Mouse (Mus musculus): ENCODE data around the gene Il10rb.
A peak's percentile ranks its signal among the peaks of the same experiment; 100 is the strongest.

Gene Il10rb

DNA sequence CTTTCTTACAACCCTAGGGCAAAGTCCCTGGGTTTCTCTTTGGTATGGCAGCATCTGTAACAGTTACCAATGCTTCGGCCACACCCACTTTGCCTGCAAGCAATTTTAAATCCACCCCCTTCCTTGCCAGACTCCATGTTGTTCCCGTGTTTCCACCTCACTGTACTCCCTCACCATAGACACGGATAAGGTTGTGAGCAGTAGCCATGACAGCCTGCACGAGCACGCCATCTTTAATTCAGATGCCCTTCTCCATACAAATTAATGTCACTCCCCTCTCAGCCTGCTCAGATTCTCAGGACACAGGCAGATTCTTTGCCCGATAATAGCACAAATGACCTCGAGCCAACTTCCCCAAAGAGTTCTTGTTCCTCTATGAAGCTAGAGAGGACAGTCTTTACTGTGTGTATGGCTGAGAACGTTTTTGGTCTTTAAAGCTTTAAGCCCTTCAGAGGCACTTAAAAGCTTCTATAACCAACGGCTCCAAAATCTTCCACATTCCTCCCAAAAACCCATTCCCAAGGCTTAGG, 23.6 kb upstream of the Il10rb start:
- no peak for DNase-seq (ENCODE audit: low read depth)

DNA sequence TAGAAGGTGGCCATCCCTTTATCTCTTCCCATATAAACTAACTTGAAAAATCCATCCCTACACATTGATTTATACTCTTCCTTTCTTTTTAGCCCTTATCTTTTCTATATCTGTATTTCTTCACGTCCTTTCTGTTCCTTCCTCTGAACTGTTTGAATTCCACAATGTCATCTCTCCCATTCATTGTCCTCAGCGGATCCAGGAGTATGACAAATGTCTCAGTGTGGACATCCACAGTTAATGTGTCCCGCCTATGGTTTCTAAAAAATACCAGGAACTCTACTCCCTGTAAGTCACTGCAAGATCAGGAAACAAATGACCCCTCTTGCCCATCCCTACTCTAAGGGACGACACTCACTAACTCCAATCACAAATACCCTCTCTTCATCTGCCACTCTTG, 21.7 kb upstream of the Il10rb start:
- no peak for DNase-seq (ENCODE audit: low read depth)

DNA sequence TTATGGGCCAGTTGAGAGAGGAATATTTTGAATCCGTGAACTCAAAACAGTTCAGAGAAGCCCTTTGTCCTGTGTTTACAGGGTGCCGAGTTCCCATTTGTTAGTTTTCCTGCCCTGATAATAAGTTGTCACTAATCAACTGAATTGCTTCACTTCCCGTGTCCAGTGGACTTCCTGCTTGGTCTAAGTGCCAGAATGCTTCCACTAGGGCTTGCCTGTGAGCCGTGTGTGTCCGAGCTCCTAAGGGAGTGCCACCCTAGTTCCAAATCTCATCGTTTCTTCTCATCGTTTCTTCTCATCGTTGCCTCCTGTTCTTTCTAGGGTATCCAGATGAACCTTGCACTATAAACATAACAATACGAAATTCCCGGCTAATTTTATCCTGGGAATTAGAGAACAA, 20.3 kb upstream of the Il10rb start:
- DNase-seq (ENCODE audit: low read depth): no peak

DNA sequence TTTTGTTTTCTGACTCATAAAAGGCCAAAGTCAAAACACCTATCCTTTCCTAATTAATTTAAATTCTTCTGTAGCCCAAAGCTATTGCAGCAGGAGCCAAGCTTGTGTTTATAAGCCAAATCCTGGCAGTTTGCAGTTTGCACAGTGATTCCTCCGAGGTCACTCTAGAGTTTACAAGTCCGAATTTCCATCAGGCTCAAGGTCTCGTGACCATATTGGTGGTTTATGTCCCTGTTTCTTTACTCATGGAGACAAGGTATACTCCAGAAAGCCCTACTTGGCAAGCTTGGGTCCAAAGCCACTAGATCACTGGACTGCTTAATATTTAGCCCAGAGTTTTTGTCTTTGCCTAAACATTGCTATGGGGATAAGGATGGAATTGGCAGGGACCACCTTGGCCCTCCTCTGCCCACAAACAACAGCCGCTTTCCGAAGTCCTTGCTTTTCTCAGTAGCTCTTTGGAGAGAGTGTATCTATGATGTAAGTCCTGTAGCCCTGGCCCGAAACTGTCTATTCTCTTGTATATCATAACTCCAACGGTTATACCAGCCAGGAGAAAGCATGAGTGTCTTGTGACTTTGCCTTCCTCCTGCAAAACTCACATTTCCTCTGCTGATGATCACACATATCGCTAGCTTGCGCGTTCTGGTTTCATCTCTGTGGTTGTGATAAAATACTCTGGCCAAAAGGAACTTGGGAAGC, 19.4 kb upstream of the Il10rb start:
- DNase-seq (ENCODE audit: low read depth): no peak

DNA sequence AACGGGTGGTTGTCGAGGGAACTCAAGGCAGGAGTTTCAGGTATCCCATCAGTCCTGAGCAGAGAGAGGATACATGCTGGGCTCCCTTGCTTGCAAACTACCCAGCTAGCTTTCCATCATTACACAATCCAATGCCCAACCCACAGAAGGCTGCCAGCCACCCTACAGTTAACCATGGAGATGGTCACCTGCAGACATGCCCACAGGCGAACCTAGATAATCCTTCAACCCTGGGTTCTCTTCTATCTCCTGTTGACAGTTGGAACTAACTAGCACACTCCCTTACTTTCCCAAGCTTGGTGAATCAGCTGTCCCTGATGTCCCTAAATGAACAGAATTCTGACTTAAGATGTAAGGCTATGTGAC, 18.9 kb upstream of the Il10rb start:
- DNase-seq (ENCODE audit: low read depth): no peak

DNA sequence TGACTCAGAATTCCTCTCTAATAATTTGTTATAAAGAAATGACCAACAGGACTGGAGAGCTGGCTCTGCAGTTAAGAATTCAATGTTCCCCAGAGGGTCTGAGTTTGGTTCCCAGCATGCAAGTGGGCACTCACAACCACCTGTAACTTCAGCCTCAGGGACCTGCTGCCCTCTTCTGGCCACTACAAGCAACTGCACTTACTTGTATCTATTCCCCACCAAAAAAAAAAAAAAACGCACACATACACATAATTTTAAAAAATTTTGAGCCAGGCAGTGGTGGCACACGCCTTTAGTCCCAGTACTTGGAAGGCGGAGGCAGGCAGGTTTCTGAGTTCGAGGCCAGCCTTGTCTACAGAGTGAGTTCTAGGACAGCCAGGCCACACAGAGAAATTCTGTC, 15.9 kb upstream of the Il10rb start:
- peak; percentile 22 for DNase-seq (ENCODE audit: low read depth)

DNA sequence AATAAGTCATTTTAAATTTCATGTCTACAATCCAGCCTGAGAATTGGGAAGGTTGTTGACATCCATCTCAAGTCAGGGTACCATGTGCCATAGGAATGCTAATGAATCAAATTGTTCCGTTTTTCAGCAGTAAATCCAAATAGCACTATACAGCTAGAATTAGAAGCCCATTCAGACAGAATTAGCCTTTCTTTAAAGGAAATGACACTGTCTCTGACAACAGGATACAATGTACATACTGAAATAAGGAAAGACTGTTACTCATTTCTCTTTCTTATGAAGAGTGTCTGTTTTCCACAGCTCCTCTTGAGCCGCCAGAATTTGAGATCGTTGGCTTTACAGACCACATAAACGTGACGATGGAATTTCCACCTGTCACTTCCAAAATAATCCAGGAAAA, 14.5 kb upstream of the Il10rb start, which contains the start of gene Gm21970:
Gene Gm21970, plus strand, starts transcription at position 301 of the 400 bp plus-strand sequence.
- DNase-seq (ENCODE audit: low read depth): no peak

DNA sequence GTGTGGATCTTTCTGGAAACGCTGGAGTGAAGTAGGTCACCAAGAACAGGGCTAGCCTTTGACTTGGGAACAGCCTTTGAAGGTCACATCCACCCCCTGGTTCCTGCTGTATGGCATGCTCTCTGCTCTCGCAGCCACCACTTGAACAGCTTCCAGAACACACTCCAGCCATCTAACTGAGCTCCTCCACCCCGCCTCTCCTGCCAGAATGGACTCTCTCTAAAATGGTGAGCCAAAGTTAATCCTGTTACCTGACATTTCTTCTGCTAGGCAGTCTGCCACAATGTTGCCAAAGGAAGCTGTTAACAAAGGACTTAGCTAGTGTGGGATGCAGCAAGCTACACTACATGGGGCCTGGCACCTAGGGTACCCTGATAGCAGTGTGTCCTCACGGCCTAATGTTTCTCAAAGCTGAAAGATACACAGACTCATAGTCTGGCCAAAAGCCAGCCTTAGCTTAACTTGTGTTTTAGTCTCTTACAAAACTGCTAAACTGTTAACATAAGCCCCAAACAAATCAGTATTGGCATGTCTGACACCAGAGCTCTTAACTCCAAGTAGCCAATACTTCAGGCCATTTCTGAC, 11.0 kb upstream of the Il10rb start:
- DNase-seq (ENCODE audit: low read depth): no peak

DNA sequence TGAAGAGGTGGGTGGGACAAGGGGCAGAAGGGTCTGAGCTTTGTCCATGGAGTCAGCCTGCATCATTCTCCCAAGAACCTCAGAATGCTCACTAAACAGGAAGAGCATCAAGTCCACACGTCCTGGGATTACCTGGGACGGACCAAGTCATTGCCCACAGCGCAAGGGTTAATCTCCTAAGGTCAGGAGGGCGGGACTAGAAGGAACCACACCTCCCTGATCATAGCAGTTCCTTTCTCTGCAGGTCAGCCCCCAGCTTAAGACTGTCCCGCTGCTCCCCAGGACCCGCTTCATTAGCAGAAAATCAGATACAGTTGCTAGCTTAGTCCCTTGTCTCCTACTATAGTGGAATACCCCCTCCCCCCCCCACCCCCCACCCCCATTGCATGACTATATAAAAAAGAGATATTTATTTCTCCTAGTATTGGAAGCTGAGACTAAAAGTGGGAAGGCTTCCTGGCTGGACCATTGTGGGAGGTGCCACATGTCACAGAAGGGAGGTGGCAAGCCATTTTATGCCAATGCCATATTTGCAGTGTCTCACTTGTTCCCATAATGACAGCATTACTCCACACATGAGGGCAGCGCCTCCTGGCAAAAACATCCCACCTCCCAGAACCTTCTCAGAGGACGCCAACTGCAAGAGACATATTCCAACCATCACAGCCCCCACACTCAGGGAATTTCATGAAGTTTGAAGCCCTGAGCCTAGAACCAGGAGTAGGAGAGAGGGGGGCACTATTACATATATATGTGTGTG, 10.2 kb upstream of the Il10rb start:
- no peak for DNase-seq (ENCODE audit: low read depth)

DNA sequence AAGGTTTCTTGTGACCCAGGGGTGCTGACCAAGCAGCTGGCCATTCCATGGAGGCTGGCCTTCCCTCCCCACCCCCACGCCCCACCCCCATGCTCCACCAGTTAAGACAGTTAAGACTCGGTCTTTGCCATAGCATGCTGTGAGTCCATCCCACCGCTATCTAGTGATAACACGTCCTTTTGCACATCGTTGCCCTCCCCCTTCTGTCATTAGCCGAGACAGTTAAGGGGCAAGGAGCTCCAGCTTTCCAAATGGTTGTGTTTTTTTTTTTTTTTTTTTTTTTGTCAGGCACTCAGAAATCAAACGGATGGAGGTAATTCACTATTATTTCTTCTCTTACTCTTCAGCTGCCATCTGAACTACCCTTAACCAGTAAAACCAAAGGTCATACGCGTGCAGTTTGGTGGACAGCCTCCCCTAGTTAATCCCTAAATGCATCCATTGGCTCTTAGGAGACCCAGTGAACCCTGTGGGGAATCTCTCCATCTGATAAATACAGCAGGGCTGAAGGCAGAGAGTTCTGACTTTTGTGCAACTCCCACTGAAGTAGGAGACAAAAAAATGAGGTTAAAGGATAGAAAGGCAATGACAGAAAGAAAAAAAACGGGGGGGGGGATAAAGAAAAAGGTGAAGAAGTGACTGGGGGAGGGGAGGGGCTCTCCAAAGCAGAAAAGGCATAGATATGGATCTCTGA, 9.0 kb upstream of the Il10rb start:
- no peak for DNase-seq (ENCODE audit: low read depth)

DNA sequence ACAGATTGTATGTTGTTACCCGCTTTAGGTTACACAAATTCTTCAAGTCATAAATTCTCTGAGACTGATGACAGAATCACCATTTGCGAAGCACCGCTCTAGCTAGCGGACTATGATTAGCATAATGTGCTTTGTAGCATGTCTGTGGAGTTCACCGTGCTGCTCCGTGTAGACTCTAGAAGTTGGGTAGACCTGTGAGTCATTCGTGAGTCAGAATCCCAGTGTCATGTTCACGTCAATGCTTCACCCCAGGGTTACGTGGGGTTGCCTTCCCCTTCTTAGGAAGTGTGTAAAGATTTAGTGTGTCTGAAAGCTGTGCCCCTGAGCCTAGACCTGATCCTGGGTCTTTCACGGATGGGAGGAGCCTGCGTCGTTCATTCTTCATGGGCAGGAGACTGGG, 7.9 kb upstream of the Il10rb start:
- no peak for DNase-seq (ENCODE audit: low read depth)

DNA sequence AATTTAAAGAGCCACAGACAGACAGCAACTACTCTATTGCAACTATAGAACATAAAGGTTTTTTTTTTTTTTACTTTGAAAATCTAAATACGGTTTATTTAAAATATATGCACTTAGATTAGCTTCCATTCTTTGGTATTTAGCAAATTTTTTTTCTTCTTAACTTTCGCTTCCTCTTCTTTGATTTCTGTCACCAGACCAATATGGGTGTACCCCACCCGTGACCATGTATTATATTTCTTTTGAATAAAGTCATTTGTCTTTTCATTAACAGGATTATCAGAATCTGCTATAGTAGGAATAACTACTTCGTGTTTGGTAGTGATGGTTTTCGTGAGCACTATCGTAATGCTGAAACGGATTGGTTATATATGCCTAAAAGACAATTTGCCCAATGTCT, 7.0 kb upstream of the Il10rb start:
- DNase-seq (ENCODE audit: low read depth): no peak

DNA sequence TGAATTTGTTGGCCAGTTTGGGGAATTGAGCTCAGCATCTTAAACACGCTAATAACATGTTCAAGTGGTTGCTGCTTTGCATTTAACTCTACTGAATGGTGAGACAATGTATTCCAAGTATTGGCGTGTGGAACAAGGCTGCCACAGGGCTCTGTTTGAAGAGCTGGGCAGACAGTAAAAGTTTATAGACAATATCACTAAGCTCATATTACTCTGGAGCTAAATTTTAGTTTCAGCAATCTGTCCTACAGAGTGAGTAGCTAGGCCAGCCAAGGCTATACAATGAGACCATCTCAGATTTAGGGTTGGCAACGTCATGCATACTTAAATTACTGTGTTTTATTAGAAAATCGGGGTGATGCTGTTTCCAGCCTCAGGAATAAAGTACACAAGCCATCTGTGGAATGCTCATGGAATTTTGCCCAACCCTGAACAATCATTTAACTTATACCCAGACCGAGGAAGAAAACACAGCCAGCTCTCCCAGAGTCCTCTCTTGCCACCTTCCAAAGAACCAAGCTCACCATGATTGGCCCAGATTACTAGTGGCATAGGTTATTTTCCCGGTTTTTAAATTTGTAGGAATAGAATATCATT, 4.3 kb upstream of the Il10rb start:
- no peak for DNase-seq (ENCODE audit: low read depth)

DNA sequence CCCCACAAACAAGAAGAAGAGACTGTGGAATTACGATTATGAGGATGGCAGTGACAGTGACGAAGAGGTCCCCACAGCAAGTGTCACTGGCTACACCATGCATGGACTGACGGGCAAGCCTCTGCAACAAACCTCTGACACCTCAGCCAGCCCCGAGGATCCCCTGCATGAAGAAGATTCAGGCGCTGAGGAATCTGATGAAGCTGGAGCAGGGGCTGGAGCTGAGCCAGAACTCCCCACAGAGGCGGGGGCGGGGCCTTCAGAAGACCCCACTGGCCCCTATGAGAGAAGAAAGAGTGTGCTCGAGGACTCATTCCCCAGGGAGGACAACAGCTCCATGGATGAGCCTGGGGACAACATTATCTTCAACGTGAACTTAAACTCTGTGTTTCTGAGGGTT, 2.2 kb upstream of the Il10rb start:
- no peak for DNase-seq (ENCODE audit: low read depth)

DNA sequence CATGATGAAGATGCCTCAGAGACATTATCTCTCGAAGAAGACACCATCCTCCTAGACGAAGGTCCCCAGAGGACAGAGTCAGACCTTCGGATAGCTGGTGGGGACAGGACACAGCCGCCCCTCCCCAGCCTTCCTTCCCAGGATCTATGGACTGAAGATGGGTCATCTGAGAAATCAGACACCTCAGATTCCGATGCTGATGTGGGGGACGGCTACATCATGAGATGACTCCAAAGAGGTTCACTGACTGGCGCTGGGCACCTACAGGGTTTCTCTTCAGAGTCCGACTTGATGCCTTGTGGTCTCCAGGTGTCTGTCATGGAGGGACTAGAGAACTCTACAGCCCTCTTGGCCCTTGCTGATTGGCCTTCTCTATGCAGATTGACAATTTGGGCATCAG, 1.8 kb upstream of the Il10rb start:
- DNase-seq (ENCODE audit: low read depth): no peak

DNA sequence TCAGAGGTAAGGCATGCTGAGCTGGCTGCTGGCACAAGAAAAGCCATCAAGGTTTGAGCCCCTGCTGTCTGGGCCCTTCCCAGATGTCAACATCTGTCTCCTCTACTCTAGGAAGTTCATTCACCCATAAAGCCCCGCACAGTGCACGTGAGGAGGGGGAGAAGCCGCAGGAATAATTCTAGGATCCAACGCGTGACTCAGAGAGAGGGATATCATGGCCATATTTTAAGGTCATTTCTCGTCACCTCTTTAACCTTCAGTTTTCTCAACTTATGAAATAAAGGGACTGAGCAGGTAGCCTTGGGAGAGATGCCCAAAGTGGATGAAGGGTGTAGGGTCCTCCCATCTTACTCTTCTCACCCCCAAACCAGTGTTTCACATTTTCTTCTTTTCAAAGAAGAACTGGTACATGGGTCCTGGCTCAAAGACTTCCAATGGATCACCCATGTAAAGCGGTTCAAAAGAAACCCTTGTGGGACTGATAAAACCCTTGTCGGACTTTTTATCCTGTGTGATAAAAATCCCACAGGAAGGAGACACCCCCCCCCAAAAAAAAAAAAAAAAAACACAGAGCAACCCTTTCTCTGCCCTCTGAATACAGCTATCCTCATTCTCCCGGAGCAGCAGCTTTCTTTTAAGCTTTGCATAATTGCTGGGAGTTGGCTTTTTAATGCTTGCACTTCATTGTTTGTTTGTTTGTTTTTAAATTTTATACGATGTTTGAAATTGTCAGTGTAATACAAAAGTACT, 961 bp upstream of the Il10rb start:
- DNase-seq (ENCODE audit: low read depth): no peak

DNA sequence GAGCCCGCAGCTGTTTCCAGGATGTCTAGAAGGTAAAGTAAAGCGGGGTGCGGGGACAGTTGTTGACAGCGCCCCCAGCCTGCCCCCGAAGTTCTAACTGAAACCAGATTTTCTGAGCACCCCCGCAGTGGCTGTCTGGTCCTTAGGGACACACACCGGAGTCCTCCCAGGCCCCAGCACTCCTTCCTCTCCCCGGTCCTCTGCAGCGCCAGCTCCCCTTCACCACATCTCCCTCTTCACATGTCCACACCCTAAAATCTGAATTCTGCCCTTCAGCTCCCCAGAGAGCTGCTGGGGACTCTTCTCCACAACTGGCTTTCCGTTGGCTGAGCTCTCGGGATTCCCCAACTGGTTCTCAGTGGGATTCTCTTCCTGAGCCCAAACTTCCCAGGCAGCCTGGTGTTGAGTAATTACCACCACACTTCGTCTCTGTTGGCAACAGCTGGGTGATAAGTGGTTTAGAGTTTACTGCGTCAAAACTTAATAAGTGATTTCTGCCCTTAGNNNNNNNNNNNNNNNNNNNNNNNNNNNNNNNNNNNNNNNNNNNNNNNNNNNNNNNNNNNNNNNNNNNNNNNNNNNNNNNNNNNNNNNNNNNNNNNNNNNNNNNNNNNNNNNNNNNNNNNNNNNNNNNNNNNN, 739 bp downstream of the Il10rb start:
- peak; percentile 43 for DNase-seq (ENCODE audit: low read depth)

DNA sequence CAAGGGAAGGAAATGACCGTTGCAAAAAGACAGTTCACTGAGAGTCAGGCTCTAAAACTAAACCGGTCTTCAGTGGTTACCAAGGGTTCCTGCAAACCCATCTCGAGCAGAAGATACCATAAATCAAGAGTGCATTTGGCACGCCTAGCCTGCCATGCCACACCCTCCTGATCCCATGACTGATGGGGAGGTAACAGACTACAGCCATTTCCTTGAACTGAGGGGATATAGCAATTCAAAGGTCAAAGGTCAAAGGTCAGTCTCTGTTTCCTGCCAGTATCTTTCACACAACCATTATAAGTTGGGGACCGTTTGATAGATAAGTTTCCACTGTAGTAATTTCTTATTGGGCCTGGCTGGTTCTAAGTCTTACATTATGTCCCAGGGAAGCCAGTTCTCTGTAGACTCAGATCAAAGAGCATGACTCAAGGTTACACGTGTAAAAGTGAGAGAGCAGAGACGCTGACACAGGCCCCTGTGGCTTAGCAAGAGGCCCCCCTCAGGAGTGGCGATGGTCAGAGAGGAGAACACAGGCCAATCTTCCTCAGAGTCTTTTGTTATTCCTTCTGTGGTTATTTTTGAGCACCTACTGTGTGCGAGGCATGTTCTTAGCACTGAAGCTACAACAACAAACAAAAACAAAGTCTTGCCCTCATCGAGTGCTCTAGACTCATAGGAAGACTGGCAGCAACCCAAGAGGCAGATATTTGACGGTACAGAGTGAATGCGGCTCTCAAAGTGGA, 7.3 kb downstream of the Il10rb start:
- no peak for DNase-seq (ENCODE audit: low read depth)

DNA sequence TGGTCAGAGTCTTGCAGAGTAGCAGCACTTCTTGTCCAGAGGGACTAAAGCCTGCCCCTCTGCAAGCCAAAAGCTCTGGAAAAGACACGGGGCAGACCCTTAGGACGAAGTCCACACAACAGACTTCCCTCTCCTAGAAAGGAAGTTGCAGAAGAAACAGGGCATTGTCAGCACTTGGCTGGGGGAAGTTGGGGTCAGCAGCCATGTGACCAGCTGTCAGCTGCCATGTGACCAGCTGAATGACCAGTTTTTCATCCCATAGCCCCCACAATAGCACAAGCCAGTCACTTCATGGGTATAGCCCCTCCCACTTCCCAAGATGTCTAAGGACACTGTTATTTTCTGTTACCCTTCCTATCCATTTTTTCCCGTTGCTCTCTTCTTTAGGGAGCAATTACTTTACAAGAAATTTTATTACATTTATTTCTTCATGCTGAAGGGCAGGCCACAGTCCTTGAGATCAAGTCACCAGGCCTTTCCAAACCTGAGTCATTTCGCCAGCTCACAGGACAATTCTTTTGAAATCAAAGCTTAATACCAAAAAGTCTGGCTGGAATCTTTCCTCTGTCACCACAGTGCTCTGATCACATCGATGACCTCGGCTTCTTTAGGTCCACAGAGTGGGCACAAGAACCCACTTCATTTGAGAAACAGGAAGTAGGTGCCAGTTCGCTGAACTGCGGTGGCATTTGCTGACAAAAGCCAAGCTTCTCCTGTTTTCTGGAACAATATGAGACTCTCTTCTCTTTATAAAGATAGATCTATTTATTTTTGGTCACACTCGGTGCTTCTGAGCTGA, 9.6 kb downstream of the Il10rb start:
- no peak for DNase-seq (ENCODE audit: low read depth)

Measured in fibroblast of lung, adult 2 months (primary cell).